Mouse (Mus musculus) liver, embryonic 11.5 days (tissue): ENCODE results near the gene Rusc1. TPM values are rescaled to one million over a fixed set of nuclear protein-coding genes. Genes with fewer than 3 reads are reported as not detected.

Experiments used
- ATAC-seq: fragments of 200-750 bp; cut with Nextera tagmentation; replicated peaks from 2 replicates; pipeline ENCODE4 v1.8.0; 2017; ENCODE audit warnings: moderate number of reproducible peaks, mild to moderate bottlenecking, moderate TSS enrichment, moderate library complexity; ENCODE audit not compliant: low FRiP score
- DNase-seq: peaks from one replicate; pipeline ENCODE4 v3.0.0-alpha.2; 2017; ENCODE audit warnings: low spot score
- H3K27ac ChIP-seq: fragments of 300-500 bp; sonication (generic); 2 replicates; pipeline ENCODE4 v1.5.1; 2014; ENCODE audit warnings: mild to moderate bottlenecking, low read depth, low read length, control low read depth
- H3K27me3 ChIP-seq: fragments of 300-500 bp; sonication (generic); replicated peaks from 2 replicates; pipeline ENCODE4 v1.6.1; 2014; ENCODE audit warnings: low read length, mixed read lengths; ENCODE audit not compliant: control insufficient read depth, insufficient read depth
- H3K36me3 ChIP-seq: fragments of 300-500 bp; sonication (generic); 2 replicates; pipeline ENCODE4 v1.6.1; 2014; ENCODE audit warnings: mild to moderate bottlenecking, low read length, moderate library complexity, mixed read lengths; ENCODE audit not compliant: control insufficient read depth, insufficient read depth
- H3K4me1 ChIP-seq: fragments of 300-500 bp; sonication (generic); replicated peaks from 2 replicates; pipeline ENCODE4 v1.6.1; 2014; ENCODE audit warnings: low read length, mixed read lengths; ENCODE audit not compliant: control insufficient read depth, insufficient read depth
- H3K4me2 ChIP-seq: fragments of 300-500 bp; sonication (generic); 2 replicates; pipeline ENCODE4 v1.6.1; 2014; ENCODE audit warnings: mild to moderate bottlenecking, control low read depth, moderate library complexity
- H3K4me3 ChIP-seq: fragments of 300-500 bp; sonication (generic); 2 replicates; pipeline ENCODE4 v1.5.1; 2014; ENCODE audit warnings: low read depth, low read length, control low read depth
- H3K9ac ChIP-seq: fragments of 300-500 bp; sonication (generic); 2 replicates; pipeline ENCODE4 v1.6.1; 2014; ENCODE audit warnings: low read depth, low read length, control low read depth
- H3K9me3 ChIP-seq: fragments of 300-500 bp; sonication (generic); 2 replicates; pipeline ENCODE4 v1.6.1; 2016; ENCODE audit warnings: low read length, inconsistent platforms, mixed read lengths; ENCODE audit not compliant: control insufficient read depth
- WGBS: fragments of 180-500 bp; shearing (Covaris S2); extraction: QIAGEN DNeasy Blood & Tissue Kit; methylation state at CpG from one replicate; pipeline ENCODE4 v1.1.7; 2014; 5-methylcytosine and 5-hydroxymethylcytosine counted together
- polyA plus RNA-seq: library from polyadenylated mRNA; unstranded; fragments of >200 nt; fragmentation: Nextera tagmentation; extraction: Ambion mirVana; gene quantifications from 2 replicates; pipeline ENCODE4 v1.2.1, GENCODE M21; 2014

Rusc1 gene
- polyA plus RNA-seq, 1 experiment from 2014 or later = 11.3 TPM

DNA sequence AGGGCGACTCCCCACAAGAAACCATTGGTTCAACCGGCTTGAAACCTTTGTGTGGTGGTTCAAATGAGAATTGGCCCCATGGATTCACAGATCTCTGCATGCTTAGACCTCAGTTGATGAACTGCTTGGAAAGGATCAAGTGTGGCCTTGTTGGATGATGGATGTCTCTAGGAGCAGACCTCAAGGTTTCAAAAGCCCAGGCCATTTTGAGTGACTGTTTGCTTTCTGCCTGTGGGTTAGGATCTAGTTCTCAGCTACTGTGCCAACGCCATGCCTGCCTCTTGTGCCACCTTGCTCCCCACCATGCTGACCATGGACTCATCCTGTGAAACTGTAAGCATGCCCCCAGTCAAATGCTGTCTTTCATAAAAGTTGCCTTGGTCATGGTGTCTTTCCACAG lies 32.9 kb upstream of the Rusc1 start:
- no peak overlapping the region for H3K4me2 ChIP-seq
- no peak overlapping the region for H3K9ac ChIP-seq
- no peaks in the 10 kb centered on the region for H3K36me3 ChIP-seq
- H3K27ac ChIP-seq = no peak overlapping the region
- ATAC-seq (no peak), DNase-seq (no peak)
- 86% methylated on average over 3 of the region's 3 CpGs for WGBS
- peaks cover 9% of the 10 kb centered on the region; the same call in 1 of the 2 replicates for H3K4me1 ChIP-seq
- H3K4me3 ChIP-seq = no peak overlapping the region
- H3K9me3 ChIP-seq = no peaks in the 10 kb centered on the region
- no peaks in the 10 kb centered on the region for H3K27me3 ChIP-seq

DNA sequence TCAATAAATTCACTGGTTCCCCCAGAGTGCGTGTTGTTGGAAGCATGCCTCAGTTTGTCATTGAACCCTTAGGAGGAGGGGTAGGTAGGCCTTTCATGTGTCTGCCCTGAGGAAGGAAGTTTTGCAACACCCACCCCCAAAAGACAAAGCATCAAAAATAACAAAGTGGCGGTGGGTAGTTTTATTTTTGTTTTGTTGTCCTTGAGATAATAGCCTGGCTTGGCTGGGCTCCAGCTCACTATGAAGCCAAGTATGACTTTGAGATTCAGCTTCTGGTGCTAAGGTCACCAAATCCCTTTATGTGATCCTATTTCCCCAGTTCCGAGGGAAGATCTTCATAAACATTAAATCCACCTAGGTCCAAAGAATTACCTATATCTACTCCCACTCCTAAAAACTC lies 31.1 kb upstream of the Rusc1 start:
- Histone ChIP-seq H3K4me2 (no peak overlapping the region), H3K4me3 (no peak overlapping the region), H3K9me3 (no peaks in the 10 kb centered on the region), H3K27me3 (no peaks in the 10 kb centered on the region), H3K36me3 (no peaks in the 10 kb centered on the region), H3K27ac (no peak overlapping the region), H3K4me1 (peaks cover 9% of the 10 kb centered on the region; the same call in 1 of the 2 replicates), H3K9ac (no peak overlapping the region)
- WGBS = 77% methylated on average over 3 of the region's 3 CpGs
- ATAC-seq (no peak), DNase-seq (no peak)

DNA sequence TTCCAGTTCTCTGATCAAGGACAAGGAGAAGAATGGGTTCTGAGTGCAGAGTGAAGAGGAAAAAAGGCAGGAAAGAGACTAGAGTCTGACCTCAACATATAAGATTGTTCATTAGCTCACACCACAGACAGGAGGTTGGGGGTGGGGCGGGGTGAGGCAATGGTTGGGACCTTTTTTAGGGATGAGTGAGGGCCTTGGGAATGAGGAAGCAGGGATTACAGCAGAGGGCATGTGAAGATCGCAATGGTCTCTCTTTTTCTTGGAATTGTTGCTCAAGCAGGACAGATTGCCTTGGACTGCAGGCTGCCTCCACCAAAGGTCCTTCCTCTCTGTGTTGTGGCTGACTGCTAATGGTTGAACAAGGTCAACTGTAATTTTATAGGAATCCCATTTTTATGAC lies 30.2 kb upstream of the Rusc1 start:
- peaks cover 3% of the 10 kb centered on the region; the same call in 1 of the 2 replicates for H3K4me1 ChIP-seq
- no peak overlapping the region for H3K27ac ChIP-seq
- no peaks in the 10 kb centered on the region for H3K36me3 ChIP-seq
- H3K9me3 ChIP-seq = no peaks in the 10 kb centered on the region
- 69% methylated on average over 2 of the region's 2 CpGs for WGBS
- no peaks in the 10 kb centered on the region for H3K27me3 ChIP-seq
- no peak overlapping the region for H3K4me3 ChIP-seq
- ATAC-seq (no peak), DNase-seq (no peak)
- no peak overlapping the region for H3K4me2 ChIP-seq
- no peak overlapping the region for H3K9ac ChIP-seq

DNA sequence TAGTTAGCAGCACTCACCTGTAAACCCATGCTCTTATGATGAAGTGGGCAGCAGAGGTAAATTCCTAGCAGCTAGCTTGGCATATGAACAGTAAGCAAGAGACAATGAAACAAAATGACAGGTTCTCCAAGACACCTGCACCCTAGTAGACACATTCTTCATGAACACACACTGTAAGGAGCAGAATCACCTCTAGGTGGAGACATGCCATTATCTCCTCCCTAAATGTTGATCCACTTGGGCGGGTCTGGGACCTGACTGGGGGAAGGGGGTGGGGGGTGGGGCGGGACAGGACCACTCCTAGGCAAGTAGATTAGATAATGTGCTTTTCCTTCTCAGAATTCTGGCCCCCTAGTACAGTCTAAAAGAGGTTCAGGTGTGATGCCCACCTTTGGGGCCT lies 22.4 kb upstream of the Rusc1 start:
- H3K9me3 ChIP-seq = no peaks in the 10 kb centered on the region
- no peak overlapping the region for H3K4me3 ChIP-seq
- H3K27me3 ChIP-seq = no peaks in the 10 kb centered on the region
- H3K4me1 ChIP-seq = 0 out of 2 replicates have a peak, but pooled peaks cover 3% of the 10 kb centered on the region
- no peak overlapping the region for H3K9ac ChIP-seq
- WGBS = 18% methylated on average over 2 of the region's 2 CpGs
- no peaks in the 10 kb centered on the region for H3K36me3 ChIP-seq
- ATAC-seq (peak; percentile 86), DNase-seq (no peak)
- peak overlapping the region; percentile 16; the same call in 1 of the 2 replicates for H3K4me2 ChIP-seq
- H3K27ac ChIP-seq = no peak overlapping the region

DNA sequence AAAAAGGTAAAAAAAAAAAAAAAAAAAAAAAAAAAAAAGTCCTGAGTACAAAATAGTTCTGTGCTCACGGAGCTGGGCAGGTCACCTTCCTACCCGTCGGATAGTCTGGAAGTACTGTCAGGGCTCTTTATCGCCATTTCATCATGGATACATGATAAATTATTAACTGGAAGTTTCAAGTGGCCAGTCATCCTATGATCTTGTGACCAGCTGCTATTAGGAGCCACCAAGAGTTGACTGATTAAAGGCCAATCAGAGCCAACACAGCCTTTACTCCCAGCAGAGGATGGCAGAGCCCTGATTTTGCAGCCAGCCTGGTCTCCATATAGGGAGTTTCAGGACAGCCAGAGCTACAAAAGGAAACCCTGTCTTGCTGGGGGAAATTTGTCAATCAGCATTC lies 19.9 kb upstream of the Rusc1 start:
- H3K9me3 ChIP-seq = no peaks in the 10 kb centered on the region
- no peak overlapping the region for H3K4me2 ChIP-seq
- H3K9ac ChIP-seq = no peak overlapping the region
- no peaks in the 10 kb centered on the region for H3K27me3 ChIP-seq
- no peak for DNase-seq
- H3K27ac ChIP-seq = no peak overlapping the region
- 82% methylated on average over 4 of the region's 4 CpGs for WGBS
- ATAC-seq = no peak
- 0 out of 2 replicates have a peak, but pooled peaks cover 3% of the 10 kb centered on the region for H3K4me1 ChIP-seq
- H3K4me3 ChIP-seq = no peak overlapping the region
- no peaks in the 10 kb centered on the region for H3K36me3 ChIP-seq

DNA sequence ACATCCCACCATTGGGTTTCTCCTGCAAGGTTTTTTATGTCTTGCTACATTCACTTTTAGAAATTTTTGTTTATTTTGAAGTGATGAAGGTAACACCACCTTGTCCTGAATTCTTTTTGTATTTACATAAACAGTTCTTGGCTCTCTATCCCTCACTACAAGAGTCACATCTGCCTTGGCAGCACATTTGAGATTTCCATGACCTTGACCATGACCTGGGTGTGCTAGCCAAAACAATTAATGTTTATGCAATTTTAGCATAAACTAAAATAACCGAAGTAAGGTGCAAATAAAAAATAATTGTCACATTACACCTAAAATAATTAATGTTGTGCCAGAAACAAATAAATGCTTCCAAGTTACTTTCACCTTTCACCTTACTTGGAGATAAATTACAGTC lies 15.0 kb upstream of the Rusc1 start:
- Histone ChIP-seq H3K4me1 (0 out of 2 replicates have a peak, but pooled peaks cover 2% of the 10 kb centered on the region), H3K27ac (no peak overlapping the region), H3K36me3 (no peaks in the 10 kb centered on the region), H3K9me3 (no peaks in the 10 kb centered on the region), H3K9ac (no peak overlapping the region), H3K27me3 (no peaks in the 10 kb centered on the region), H3K4me2 (no peak overlapping the region), H3K4me3 (no peak overlapping the region)
- ATAC-seq (no peak), DNase-seq (no peak)
- WGBS = 65% methylated on average over 1 of the region's 1 CpGs

DNA sequence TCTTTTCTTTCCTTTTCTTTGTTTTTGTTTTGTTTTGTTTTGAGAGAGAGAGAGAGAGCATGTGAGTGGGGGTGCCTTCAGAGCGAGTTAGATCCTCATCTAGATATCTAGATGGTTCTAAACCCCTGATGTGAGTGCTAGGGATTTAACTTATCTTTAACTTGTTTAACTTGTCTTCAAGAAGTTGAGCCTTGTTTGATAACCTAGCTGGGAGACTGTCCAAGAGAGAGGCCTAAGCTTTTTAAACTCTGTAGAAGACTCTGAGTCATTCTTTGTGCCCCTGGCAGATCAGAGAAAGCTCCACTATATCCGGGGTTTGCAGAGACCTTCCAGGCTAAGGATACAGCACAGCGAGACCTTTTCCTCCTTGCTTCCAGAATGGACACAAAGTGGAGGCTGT lies 14.4 kb upstream of the Rusc1 start:
- no peak overlapping the region for H3K4me2 ChIP-seq
- 56% methylated on average over 3 of the region's 3 CpGs for WGBS
- H3K27me3 ChIP-seq = no peaks in the 10 kb centered on the region
- H3K36me3 ChIP-seq = no peaks in the 10 kb centered on the region
- no peak overlapping the region for H3K27ac ChIP-seq
- H3K9ac ChIP-seq = no peak overlapping the region
- H3K4me1 ChIP-seq = peaks cover 5% of the 10 kb centered on the region; the same call in 1 of the 2 replicates
- no peak overlapping the region for H3K4me3 ChIP-seq
- ATAC-seq = no peak
- H3K9me3 ChIP-seq = no peaks in the 10 kb centered on the region
- no peak for DNase-seq

DNA sequence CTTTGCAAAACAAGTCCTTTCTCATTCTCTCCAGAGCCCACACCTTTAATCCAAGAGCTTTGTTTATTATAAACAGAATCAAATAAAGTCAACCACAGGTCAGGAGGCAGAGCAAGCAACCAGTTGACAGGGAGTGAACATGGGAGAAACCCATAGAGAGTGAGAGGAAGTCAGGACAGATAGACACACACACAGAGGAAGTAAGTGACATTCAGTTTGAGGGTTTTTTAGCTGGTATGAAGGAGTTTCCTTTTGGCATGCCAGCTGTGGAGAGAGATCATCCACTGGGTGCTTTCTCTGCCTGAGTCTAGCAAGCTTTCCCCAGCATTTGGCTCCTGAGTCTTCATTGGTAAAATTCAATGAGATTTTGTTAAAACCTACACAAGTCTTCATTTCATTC lies 13.8 kb upstream of the Rusc1 start:
- ATAC-seq (no peak), DNase-seq (no peak)
- Histone ChIP-seq H3K4me2 (no peak overlapping the region), H3K4me1 (peaks cover 9% of the 10 kb centered on the region; the same call in 1 of the 2 replicates), H3K27ac (no peak overlapping the region), H3K27me3 (no peaks in the 10 kb centered on the region), H3K9ac (no peak overlapping the region), H3K9me3 (no peaks in the 10 kb centered on the region), H3K36me3 (no peaks in the 10 kb centered on the region), H3K4me3 (no peak overlapping the region)

DNA sequence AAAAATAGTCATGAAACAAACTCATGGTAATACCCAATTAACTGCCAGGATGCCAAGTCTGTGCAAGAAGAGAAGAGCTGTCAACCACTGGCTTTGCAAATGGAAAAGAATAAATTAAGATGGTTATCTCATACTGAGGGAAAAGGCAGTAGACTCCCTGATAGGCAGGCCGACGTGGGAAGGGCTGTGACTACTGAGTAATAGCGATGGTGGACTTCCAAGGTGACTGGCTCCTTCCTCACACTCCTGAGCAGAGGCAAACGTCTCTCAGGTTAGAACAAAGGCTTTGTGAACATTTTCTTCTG lies 10.1 kb upstream of the Rusc1 start:
- peak overlapping the region; percentile 78 for H3K27ac ChIP-seq
- no peaks in the 10 kb centered on the region for H3K27me3 ChIP-seq
- no peak for ATAC-seq
- no peak for DNase-seq
- WGBS = 64% methylated on average over 4 of the region's 4 CpGs
- H3K4me1 ChIP-seq = peaks cover 18% of the 10 kb centered on the region
- no peak overlapping the region for H3K9ac ChIP-seq
- no peaks in the 10 kb centered on the region for H3K9me3 ChIP-seq
- no peak overlapping the region for H3K4me3 ChIP-seq
- H3K4me2 ChIP-seq = no peak overlapping the region
- peaks cover 10% of the 10 kb centered on the region; the same call in 1 of the 2 replicates for H3K36me3 ChIP-seq
